Mouse (Mus musculus) testis, adult 2 months (tissue): ENCODE measurements around the gene 2310030G06Rik.

Experiments used
- CTCF ChIP-seq: fragments of 200-500 bp; IDR thresholded peaks from 2 replicates; pipeline ENCODE4 v1.5.1; 2012; ENCODE audit warnings: low read depth, mild to moderate bottlenecking, inconsistent platforms, low read length, moderate library complexity; ENCODE audit not compliant: control insufficient read depth, insufficient read depth, insufficient replicate concordance
- POLR2A ChIP-seq: fragments of 200-500 bp; IDR thresholded peaks from 2 replicates; pipeline ENCODE4 v1.6.1; 2012; ENCODE audit warnings: low read depth, mild to moderate bottlenecking, inconsistent platforms, low read length, moderate library complexity; ENCODE audit not compliant: control insufficient read depth

GRCm38 (mm10) chr9:50721061-50721460 is 25.3 kb downstream of the 2310030G06Rik start:
- TF ChIP-seq POLR2A = no peak
- TF ChIP-seq CTCF = no peak
